In the genomic region with DNA sequence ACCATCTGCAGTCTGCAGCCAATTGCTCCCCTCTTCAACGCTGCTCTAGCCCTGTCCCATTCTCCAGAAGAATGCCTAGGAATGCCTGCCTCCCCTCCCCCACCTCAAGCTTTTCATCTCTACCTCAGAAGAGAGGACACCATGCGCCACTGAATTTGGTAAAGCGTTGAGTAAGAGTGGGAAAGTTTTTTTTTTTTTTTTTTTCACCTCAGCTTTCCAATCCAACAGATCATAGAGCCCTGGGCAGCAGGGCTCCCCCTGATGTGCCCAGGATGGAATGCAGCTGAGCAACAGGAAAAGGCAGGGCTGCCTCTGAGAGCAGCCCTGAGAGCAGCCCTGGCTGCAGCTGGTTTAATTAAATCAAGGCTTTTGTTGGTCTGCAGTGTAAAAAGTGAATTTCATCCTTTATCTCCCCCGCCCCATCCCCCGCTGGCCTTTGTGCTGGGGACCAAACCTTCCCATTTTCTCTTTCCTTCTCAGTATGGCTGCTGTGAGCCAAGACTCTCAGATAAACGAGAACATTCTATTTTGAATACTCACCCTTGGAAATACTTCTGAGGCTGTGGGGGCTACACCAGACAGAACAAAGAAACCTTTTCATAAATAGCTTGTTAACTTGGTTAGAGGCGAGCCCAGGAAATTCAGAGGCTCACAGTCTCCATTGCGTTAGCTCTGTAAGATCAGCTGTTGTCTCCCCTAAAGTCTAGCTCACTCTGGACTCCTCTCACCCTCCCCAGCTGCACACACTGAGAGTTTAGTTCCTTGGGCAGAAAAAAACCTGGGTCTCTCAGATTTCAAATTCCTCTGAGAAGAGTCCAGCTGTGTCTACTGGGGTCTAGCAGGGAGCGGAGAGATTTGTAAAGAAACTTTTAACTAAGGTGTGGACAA, we compare ENCODE assay signal across 8 mouse cellular contexts. TPM values are rescaled to one million over a fixed set of nuclear protein-coding genes. Genes with fewer than 3 reads are reported as not detected.
DNase-seq lines count a peak whose midpoint lies in the region; ATAC-seq lines count a peak whose summit lies in the region.

No protein-coding gene starts in this region.

- no peaks in the 10 kb centered on the region for H3K9me3 ChIP-seq in heart, embryonic 12.5 days (replicated peaks)

- peak overlapping the region; percentile 65 for H3K27ac ChIP-seq in heart, embryonic 12.5 days (ENCODE audit: poor library complexity, severe bottlenecking)

- peak; percentile 39 to 70 for DNase-seq in frontal cortex, postnatal 10 days (ENCODE audit: low spot score in 2 of 2)
- DNase-seq in frontal cortex, adult 2 months (ENCODE audit: extremely low spot score in 1 of 2, low spot score in 1 of 2) = no peak
- peak; percentile 97 for DNase-seq in Muller cell, postnatal 12 days (ENCODE audit: inconsistent ontology term)
- DNase-seq in mesoderm, embryonic 11.5 days (ENCODE audit: low read depth, low spot score) = peak; percentile 61
- no peak for DNase-seq in urinary bladder, postnatal 36 days (ENCODE audit: low spot score in 2 of 2)
- no peak for DNase-seq in right cerebral cortex, adult 18-20 months

- ATAC-seq in heart, embryonic 12.5 days (ENCODE audit: insufficient number of reproducible peaks, low FRiP score) = no peak
- ATAC-seq in megakaryocyte-erythroid progenitor cell, adult 5-6 weeks (replicated peaks; ENCODE audit: low FRiP score, low TSS enrichment, poor library complexity, severe bottlenecking) = no peak

- no peak overlapping the region for H3K4me2 ChIP-seq in heart, embryonic 12.5 days

- H3K4me1 ChIP-seq in heart, embryonic 12.5 days (replicated peaks) = 0 out of 2 replicates have a peak, but pooled peaks cover 8% of the 10 kb centered on the region

- no peak overlapping the region for H3K4me3 ChIP-seq in heart, embryonic 12.5 days

- no peaks in the 10 kb centered on the region for H3K27me3 ChIP-seq in heart, embryonic 12.5 days (replicated peaks)

- no peaks in the 10 kb centered on the region for H3K36me3 ChIP-seq in heart, embryonic 12.5 days

- WGBS in heart, embryonic 12.5 days = 26% methylated on average over 9 of the region's 9 CpGs

- no peak overlapping the region for H3K9ac ChIP-seq in heart, embryonic 12.5 days

RNA-seq across cellular contexts. Expression of gene Eif1b, which starts 36.0 kb away (rescaled TPM):
- polyA plus RNA-seq in frontal cortex, adult 2 months (2012; rRNA removed) = 150 and 166 TPM in 2 replicates
- polyA plus RNA-seq in heart, embryonic 12.5 days (2016; fragmentation: Nextera tagmentation; extraction: Ambion mirVana) = 153 and 157 TPM in 2 replicates
- total RNA-seq in megakaryocyte-erythroid progenitor cell, adult 5-6 weeks (2014; fragmentation: Nextera tagmentation) = 55.4 and 85.9 TPM in 2 replicates
- 77.5 and 85.3 TPM in 2 replicates for total RNA-seq in megakaryocyte-erythroid progenitor cell, adult 5-6 weeks (2017)

Comparison
In these comparisons a context has a peak if more than half of its experiments do, and no peak if none do; other contexts are left out.
1. DNase-seq: peak in frontal cortex, postnatal 10 days (2 of 2), Muller cell, postnatal 12 days (single experiment) and mesoderm, embryonic 11.5 days (single experiment); none in frontal cortex, adult 2 months (0 of 2), urinary bladder, postnatal 36 days (0 of 2) and right cerebral cortex, adult 18-20 months (single experiment).